Mouse (Mus musculus) adrenal gland, adult 2 months (tissue): ENCODE data around the gene Dhrs7b. TPM values are rescaled to one million over a fixed set of nuclear protein-coding genes. Genes with fewer than 3 reads are reported as not detected.

ENCODE experiments used
- DNase-seq: peaks from one replicate; pipeline ENCODE4 v3.0.0; 2021
- polyA plus RNA-seq: library from polyadenylated mRNA; depleted of rRNA; stranded (reverse); fragments of >200 nt; gene quantifications from 2 replicates; pipeline ENCODE4 v1.2.3, GENCODE M21; 2012; rRNA removed
- total RNA-seq, 2 experiments: library from RNA; stranded (reverse); gene quantifications; 2 replicates each; pipeline ENCODE4 v1.2.3; 2021

The Dhrs7b gene
- total and polyA plus RNA-seq, 3 experiments: 13.2 to 53.7 (median 36.9) TPM

DNA sequence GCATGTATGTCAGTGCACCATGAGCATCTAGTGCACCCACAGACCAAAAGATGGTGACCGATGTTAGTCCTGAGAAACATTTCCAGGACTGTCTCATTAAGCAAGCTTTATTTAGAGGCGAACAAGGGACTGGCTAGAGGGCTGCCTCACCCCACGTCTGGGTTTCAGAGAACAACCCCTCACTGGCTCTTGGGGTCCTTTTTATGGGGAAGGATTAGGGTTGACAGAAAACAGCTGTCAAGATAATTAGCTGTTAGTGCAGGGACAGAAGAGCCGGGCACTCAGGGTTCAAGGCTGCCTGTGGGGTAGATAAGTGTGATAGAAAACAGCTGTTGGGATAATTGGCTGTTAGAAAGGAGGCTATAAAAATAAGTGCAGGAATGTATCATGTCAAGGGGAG lies 65.5 kb downstream of the Dhrs7b start:
- no peak for DNase-seq

DNA sequence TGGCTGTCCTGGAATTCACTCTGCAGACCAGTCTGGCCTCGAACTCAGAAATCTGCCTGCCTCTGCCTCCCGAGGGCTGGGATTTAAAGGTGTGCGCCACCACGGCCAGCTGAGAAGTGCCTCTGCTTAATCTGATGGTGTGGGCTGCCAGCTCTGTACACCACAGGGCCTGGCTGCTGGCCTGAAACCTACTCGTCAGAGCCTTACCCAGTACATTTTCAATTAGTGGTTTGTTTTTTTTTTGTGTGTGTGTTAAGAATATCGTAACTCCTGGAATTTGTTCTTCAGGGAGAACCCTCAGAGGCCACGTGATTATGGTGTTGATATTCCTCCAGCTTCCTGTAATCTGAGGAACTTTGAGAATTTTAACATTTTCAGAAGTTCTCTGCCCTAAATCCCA lies 71.6 kb downstream of the Dhrs7b start:
- no peak for DNase-seq

DNA sequence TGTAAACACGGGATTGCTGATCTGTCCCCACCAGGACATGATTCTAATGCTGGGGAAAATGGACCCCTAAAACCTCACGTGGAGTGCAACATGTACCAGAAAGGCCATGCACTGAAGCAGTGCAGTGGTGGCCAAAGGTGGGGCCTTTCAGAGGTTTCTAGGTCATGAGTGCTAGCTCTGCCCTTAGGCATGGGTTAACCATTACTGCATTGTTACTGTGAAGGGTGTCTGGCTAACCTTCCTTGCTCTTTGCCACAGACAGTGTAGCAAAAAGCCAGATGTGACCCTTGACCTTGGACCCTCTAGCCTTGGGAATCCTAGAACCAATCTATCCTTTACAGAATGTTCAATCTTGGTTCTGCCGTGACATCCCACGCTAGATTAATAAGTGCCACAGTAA lies 72.1 kb downstream of the Dhrs7b start:
- DNase-seq: no peak

DNA sequence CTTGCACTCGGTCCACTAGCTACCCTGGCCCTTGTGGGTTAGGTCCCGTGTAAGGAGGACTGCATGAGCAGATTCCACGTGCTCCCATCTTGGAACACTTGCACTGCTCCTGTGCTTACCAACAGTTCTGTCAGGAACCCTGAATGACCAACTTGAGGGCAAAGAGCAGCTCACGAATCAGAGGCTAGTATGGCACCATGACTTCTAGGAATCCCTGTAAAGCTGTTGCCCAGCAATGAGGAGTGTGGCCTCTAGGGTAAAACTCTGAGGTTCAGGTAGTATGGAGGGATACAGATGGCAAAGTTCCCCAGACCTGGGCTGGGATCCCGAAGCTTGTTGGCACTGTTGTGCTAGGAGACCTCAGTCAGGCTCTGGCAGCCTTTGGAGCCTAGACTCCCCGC lies 73.2 kb downstream of the Dhrs7b start:
- DNase-seq: no peak

DNA sequence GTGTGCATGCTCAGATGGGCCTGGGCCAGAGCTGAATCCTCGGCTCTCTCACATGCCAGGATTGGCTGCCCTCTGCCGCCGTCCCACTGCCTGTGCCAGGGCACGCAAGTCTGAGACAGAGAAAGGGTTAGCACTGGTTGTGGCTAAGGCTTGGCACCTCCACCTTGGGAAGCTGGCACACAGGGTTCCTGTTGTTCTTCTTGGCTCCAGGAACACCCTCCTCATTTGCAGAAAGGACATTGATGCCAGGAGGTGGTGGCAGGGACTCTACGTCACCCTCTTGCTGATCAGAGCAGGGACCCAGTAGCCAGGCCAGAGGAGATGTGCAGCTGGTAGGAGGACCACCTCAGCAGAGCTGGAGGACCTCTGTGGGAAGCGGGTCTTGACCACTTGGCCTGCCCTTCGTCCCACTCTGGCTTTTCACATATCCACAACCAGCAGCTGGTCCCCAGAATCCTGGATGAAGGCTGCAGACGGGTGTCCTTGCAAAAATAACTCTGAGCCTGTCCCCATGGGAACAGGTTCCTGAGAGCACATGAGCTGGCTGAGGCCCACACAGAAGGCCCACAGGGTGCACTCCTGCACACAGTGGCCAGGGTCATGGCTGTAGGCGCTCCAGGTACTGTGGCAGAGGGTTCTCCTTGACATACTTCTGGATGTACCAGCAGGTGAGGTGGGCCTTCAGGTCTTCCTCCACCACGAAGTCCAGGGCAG lies 75.1 kb downstream of the Dhrs7b start:
- no peak for DNase-seq

DNA sequence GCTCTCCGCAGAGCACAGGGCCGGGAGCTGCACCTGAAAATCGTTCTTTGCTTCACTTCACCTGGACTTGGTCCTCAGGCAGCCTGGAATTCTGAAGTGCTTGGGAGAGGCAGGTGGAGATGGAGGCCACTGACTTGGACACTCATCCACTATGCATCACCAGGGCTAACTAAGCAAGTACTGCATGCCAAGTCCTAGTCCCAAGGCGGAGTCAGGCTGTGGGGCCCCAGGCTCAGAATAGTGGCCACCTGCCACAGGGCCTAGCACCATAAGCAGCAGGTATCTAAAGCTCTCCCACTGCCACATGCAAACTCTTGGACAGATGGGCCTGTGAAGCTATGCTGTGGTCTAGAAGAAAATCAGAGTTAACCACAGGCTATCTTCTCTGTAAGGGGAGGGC lies 76.0 kb downstream of the Dhrs7b start:
- no peak for DNase-seq

DNA sequence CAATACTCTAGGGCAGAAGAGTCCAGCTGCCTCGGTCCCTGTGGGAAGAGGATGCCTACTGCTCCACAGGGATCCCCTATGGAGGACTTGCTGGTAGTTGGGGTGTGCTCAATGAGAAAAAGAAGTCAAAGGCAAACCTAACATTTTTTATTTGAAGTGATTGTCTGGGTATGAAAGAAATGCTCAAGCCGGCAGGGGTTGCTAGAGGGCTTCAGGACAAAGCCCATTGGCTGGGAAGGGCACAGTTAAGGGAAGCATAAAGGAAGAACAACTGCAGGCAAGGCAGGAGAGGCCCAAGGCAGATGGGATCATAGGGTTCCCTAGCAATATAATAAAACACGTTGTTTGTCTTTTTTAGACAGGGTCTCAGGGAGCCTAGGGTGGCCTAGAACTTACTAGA lies 77.6 kb downstream of the Dhrs7b start:
- no peak for DNase-seq

DNA sequence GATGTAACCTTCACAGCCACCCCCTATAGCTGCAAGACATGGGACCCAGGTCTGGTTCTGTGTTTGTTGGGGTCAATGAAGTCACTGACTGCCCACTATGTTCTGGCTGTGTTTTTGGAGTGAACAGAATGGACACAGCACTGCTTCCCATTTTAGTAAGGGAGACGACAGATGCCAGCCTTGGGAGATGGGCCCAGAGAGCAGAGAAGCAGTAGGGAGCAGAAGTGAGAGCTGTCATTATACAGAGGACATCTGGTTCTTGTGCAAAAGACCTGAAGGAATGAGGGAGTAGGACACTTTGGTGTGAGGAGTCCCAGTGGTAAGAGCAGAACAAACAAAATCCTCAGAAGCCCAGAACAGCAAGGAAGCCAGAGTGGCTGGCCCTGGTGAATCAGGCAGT lies 79.2 kb downstream of the Dhrs7b start:
- DNase-seq: no peak

Other genes starting within 250 kb of the Dhrs7b start
- 10 to 100 TPM; 19.5 to 26.5 TPM for gene Llgl1, start 130.9 kb upstream of the Dhrs7b start, total RNA-seq
- 59.4 and 62.5 TPM in 2 replicates for gene Llgl1, start 130.9 kb upstream of the Dhrs7b start, polyA plus RNA-seq
- 100 to 1,000 TPM; 149 to 186 TPM for gene Flii, start 103.4 kb upstream of the Dhrs7b start, total RNA-seq
- 271 and 327 TPM in 2 replicates for gene Flii, start 103.4 kb upstream of the Dhrs7b start, polyA plus RNA-seq
- 10 to 100 TPM; 26.0 to 41.6 TPM for gene Mief2, start 102.2 kb upstream of the Dhrs7b start, total RNA-seq
- gene Mief2, start 102.2 kb upstream of the Dhrs7b start, polyA plus RNA-seq: 47.2 and 50.1 TPM in 2 replicates
- gene Top3a, start 53.3 kb upstream of the Dhrs7b start, total RNA-seq: 10 to 100 TPM in 1 of 2 experiments, 1 to 10 TPM in 1; 6.7 to 10.7 TPM
- 5.8 and 6.1 TPM in 2 replicates for gene Top3a, start 53.3 kb upstream of the Dhrs7b start, polyA plus RNA-seq
- gene Smcr8, start 53.1 kb upstream of the Dhrs7b start, total RNA-seq: 10 to 100 TPM; 19.7 to 33.3 TPM
- 6.4 and 8.6 TPM in 2 replicates for gene Smcr8, start 53.1 kb upstream of the Dhrs7b start, polyA plus RNA-seq
- gene Shmt1, start 18.9 kb upstream of the Dhrs7b start, total RNA-seq: 10 to 100 TPM; 38.7 to 82.4 TPM
- gene Shmt1, start 18.9 kb upstream of the Dhrs7b start, polyA plus RNA-seq: 27.7 and 43.5 TPM in 2 replicates
- gene Tmem11, start 48.6 kb downstream of the Dhrs7b start, total RNA-seq: 10 to 100 TPM; 37.0 to 62.2 TPM
- gene Tmem11, start 48.6 kb downstream of the Dhrs7b start, polyA plus RNA-seq: 74.9 and 88.3 TPM in 2 replicates
- gene Natd1, start 84.1 kb downstream of the Dhrs7b start, total RNA-seq: 10 to 100 TPM; 17.7 to 20.1 TPM
- 38.3 and 40.9 TPM in 2 replicates for gene Natd1, start 84.1 kb downstream of the Dhrs7b start, polyA plus RNA-seq
- gene Map2k3, start 101.4 kb downstream of the Dhrs7b start, total RNA-seq: 100 to 1,000 TPM in 1 of 2 experiments, 10 to 100 TPM in 1; 91.3 to 101 TPM
- gene Map2k3, start 101.4 kb downstream of the Dhrs7b start, polyA plus RNA-seq: 110 and 145 TPM in 2 replicates
- gene Kcnj12, start 191.9 kb downstream of the Dhrs7b start, total RNA-seq: 1 to 10 TPM; 1.5 to 3.1 TPM
- 5.0 and 5.1 TPM in 2 replicates for gene Kcnj12, start 191.9 kb downstream of the Dhrs7b start, polyA plus RNA-seq